Mouse (Mus musculus) embryonic facial prominence, embryonic 12.5 days (tissue): ENCODE measurements around the gene Ceacam15. TPM values are rescaled to one million over a fixed set of nuclear protein-coding genes. Genes with fewer than 3 reads are reported as not detected.
A peak's percentile ranks its signal among the peaks of the same experiment; 100 is the strongest.
"Not testable (repeated sequence)": the region's sequence is repeated elsewhere in the genome, so short reads cannot be mapped to it uniquely, and the experiment has no call there.

Source experiments
- ATAC-seq: fragments of 200-750 bp; cut with Nextera tagmentation; 2 replicates; pipeline ENCODE4 v1.8.0; 2017; ENCODE audit not compliant: insufficient number of reproducible peaks, insufficient read depth, low FRiP score, low TSS enrichment
- H3K27ac ChIP-seq: fragments of 300-500 bp; sonication (generic); 2 replicates; pipeline ENCODE4 v1.5.1; 2016; ENCODE audit warnings: mild to moderate bottlenecking
- H3K27me3 ChIP-seq: fragments of 300-500 bp; sonication (generic); 2 replicates; pipeline ENCODE4 v1.6.1; 2016; ENCODE audit warnings: mild to moderate bottlenecking, moderate library complexity
- H3K36me3 ChIP-seq: fragments of 300-500 bp; sonication (generic); 2 replicates; pipeline ENCODE4 v1.6.1; 2016; ENCODE audit warnings: mild to moderate bottlenecking
- H3K4me1 ChIP-seq: fragments of 300-500 bp; sonication (generic); 2 replicates; pipeline ENCODE4 v1.6.1; 2016
- H3K4me2 ChIP-seq: fragments of 300-500 bp; sonication (generic); replicated peaks from 2 replicates; pipeline ENCODE4 v1.6.1; 2016; ENCODE audit warnings: mild to moderate bottlenecking, moderate library complexity
- H3K4me3 ChIP-seq: fragments of 300-500 bp; sonication (generic); 2 replicates; pipeline ENCODE4 v1.5.1; 2016; ENCODE audit warnings: mild to moderate bottlenecking
- H3K9ac ChIP-seq: fragments of 300-500 bp; sonication (generic); 2 replicates; pipeline ENCODE4 v1.6.1; 2016; ENCODE audit warnings: mild to moderate bottlenecking, moderate library complexity
- H3K9me3 ChIP-seq: fragments of 300-500 bp; sonication (generic); 2 replicates; pipeline ENCODE4 v1.6.1; 2016; ENCODE audit warnings: mild to moderate bottlenecking, moderate library complexity
- WGBS: fragments of 180-500 bp; shearing (Covaris S2); methylation state at CpG from one replicate; pipeline ENCODE4 v1.1.7; 2016; 5-methylcytosine and 5-hydroxymethylcytosine counted together
- polyA plus RNA-seq: library from polyadenylated mRNA; unstranded; fragments of >200 nt; fragmentation: Nextera tagmentation; extraction: Ambion mirVana; gene quantifications from 2 replicates; pipeline ENCODE4 v1.2.1, GENCODE M21; 2016

Ceacam15 gene
- polyA plus RNA-seq, 1 experiment from 2014 or later: not detected

GRCm38 (mm10) chr7:16680194-16680593 is 4.7 kb upstream of the Ceacam15 start:
- not testable (repeated sequence) for H3K36me3 ChIP-seq

GRCm38 (mm10) chr7:16674699-16675098 is 806 bp downstream of the Ceacam15 start:
- WGBS: 47% methylated on average over 5 of the region's 5 CpGs
- not testable (repeated sequence) for H3K9me3 ChIP-seq, H3K4me2 ChIP-seq, H3K4me1 ChIP-seq, ATAC-seq, H3K36me3 ChIP-seq, H3K27me3 ChIP-seq, H3K9ac ChIP-seq, H3K27ac ChIP-seq, H3K4me3 ChIP-seq

More at GRCm38 (mm10) chr7:16680194-16680593, 4.7 kb upstream of the Ceacam15 start:
- H3K27me3 ChIP-seq, H3K4me2 ChIP-seq, H3K4me1 ChIP-seq, H3K9ac ChIP-seq, H3K27ac ChIP-seq, H3K9me3 ChIP-seq, ATAC-seq, H3K4me3 ChIP-seq: not testable (repeated sequence)
- 26% methylated on average over 2 of the region's 3 CpGs for whole genome bisulfite sequencing

- H3K9ac ChIP-seq: no peak overlapping the region
- no peaks in the 10 kb centered on the region for H3K4me1 ChIP-seq
- no peaks in the 10 kb centered on the region for H3K36me3 ChIP-seq
- 70% methylated on average over 1 of the region's 1 CpGs for WGBS
- H3K27ac ChIP-seq: no peak overlapping the region
- H3K27me3 ChIP-seq: no peaks in the 10 kb centered on the region
- no peak for ATAC-seq
- H3K4me3 ChIP-seq: no peak overlapping the region
- no peak overlapping the region for H3K4me2 ChIP-seq
- H3K9me3 ChIP-seq: no peaks in the 10 kb centered on the region
Observed at GRCm38 (mm10) chr7:16673823-16674222, 1.7 kb downstream of the Ceacam15 start.

DNA sequence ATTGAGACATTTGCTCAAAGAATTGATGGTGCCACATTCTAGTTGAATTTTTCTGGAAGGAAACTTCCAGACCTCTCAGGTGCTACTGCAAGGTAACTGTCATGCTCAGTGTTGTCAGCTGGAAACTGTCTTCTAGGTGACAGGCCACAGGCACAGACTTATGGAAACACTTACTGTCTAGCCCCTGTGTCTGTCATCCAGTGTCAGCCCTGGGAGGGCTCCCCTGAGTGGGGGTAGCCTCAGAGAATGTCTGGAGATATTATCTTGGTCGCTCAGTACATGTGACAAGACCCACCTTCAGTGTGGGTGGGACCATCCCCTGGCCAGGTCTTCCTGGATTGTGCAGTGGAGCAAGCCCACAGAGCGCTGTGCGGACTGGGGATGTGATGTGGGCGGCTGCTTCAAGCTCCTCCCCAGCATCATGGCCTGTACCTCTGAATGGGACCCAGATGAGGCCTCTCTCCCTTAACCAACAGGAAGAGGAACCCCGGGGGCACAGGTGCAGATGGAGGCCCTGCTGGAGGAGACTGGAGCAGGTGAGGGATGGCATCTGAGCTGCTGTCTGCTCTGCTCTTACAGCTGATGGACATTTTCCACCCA is 7.1 kb downstream of the Ceacam15 start:
- H3K9ac ChIP-seq, H3K27ac ChIP-seq, H3K9me3 ChIP-seq, H3K27me3 ChIP-seq, ATAC-seq, H3K4me2 ChIP-seq, H3K4me1 ChIP-seq, H3K36me3 ChIP-seq, H3K4me3 ChIP-seq: not testable (repeated sequence)
- 75% methylated on average over 4 of the region's 5 CpGs for WGBS

DNA sequence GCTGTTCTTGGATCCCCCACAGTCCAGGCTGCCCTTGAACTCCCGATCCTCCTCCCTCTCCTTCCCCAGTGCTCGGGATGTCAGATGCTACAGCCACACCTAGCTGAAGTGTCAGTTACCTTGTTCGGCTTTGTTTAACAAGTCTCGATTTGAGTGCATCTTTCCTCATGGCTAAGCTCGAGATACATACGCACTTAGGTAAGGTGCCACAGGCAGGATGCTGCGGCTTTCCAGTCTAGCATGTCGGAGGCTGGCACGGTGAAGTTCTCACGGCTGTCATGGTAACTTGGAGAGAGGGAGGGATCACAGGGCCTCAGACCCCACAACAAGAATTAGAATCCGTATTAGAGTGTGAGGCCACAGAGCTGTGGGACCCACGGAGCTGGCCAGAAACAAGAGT is 31.2 kb downstream of the Ceacam15 start:
- no peaks in the 10 kb centered on the region for H3K9me3 ChIP-seq
- WGBS: 73% methylated on average over 12 of the region's 12 CpGs
- H3K4me3 ChIP-seq: no peak overlapping the region
- no peak overlapping the region for H3K9ac ChIP-seq
- H3K4me1 ChIP-seq: no peaks in the 10 kb centered on the region
- no peak overlapping the region for H3K27ac ChIP-seq
- no peak overlapping the region for H3K4me2 ChIP-seq
- H3K27me3 ChIP-seq: no peaks in the 10 kb centered on the region
- no peaks in the 10 kb centered on the region for H3K36me3 ChIP-seq
- ATAC-seq: no peak

DNA sequence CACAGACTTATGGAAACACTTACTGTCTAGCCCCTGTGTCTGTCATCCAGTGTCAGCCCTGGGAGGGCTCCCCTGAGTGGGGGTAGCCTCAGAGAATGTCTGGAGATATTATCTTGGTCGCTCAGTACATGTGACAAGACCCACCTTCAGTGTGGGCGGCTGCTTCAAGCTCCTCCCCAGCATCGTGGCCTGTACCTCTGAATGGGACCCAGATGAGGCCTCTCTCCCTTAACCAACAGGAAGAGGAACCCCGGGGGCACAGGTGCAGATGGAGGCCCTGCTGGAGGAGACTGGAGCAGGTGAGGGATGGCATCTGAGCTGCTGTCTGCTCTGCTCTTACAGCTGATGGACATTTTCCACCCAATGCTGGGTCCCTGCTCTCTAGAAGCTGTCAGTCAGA is 32.4 kb downstream of the Ceacam15 start:
- not testable (repeated sequence) for H3K27me3 ChIP-seq, H3K27ac ChIP-seq, H3K36me3 ChIP-seq, H3K9ac ChIP-seq, H3K4me1 ChIP-seq, H3K4me2 ChIP-seq, H3K4me3 ChIP-seq, ATAC-seq, H3K9me3 ChIP-seq
- WGBS: 48% methylated on average over 4 of the region's 4 CpGs

- H3K9ac ChIP-seq: no peak overlapping the region
- no peaks in the 10 kb centered on the region for H3K27me3 ChIP-seq
- no peak overlapping the region for H3K4me2 ChIP-seq
- ATAC-seq: no peak
- H3K9me3 ChIP-seq: no peaks in the 10 kb centered on the region
- H3K36me3 ChIP-seq: no peaks in the 10 kb centered on the region
- 0 out of 2 replicates have a peak, but pooled peaks cover 3% of the 10 kb centered on the region for H3K4me1 ChIP-seq
- H3K4me3 ChIP-seq: no peak overlapping the region
- no peak overlapping the region for H3K27ac ChIP-seq
- WGBS: 82% methylated on average over 3 of the region's 3 CpGs
Observed at GRCm38 (mm10) chr7:16639028-16639427, 36.5 kb downstream of the Ceacam15 start.

DNA sequence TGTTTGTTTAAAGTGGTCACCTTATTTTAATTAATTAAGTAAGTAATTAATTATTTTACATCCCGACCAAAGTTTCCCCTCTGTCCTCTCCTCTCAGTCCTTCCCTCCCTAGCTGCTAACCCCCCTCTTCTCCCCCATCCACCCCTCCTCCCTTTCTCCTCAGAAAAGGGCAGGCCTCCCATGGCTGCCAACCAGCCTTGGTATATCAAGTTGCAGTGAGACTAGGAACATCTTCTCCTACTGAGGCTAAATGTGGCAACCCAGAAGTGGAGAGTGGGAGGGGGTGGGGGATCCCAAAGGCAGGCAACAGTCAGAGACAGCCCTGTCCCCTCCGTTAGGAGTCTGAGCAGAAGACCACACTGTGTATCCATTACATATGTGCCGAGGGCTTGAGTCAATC is 40.4 kb downstream of the Ceacam15 start:
- WGBS: 44% methylated on average over 3 of the region's 3 CpGs
- ATAC-seq: no peak
- no peaks in the 10 kb centered on the region for H3K27me3 ChIP-seq

GRCm38 (mm10) chr7:16633913-16634312 is 41.6 kb downstream of the Ceacam15 start:
- not testable (repeated sequence) for H3K36me3 ChIP-seq, H3K9ac ChIP-seq, H3K9me3 ChIP-seq, H3K27me3 ChIP-seq, ATAC-seq, H3K27ac ChIP-seq, H3K4me3 ChIP-seq, H3K4me1 ChIP-seq
- 0 out of 2 replicates have a peak overlapping the region, but pooled peaks have one; percentile 9 for H3K4me2 ChIP-seq
- WGBS: 10% methylated on average over 9 of the region's 10 CpGs

More for the DNA sequence above, 40.4 kb downstream of the Ceacam15 start:
- Histone ChIP-seq H3K9me3 (no peaks in the 10 kb centered on the region), H3K27ac (no peak overlapping the region), H3K4me3 (no peak overlapping the region), H3K9ac (no peak overlapping the region), H3K4me2 (no peak overlapping the region), H3K4me1 (0 out of 2 replicates have a peak, but pooled peaks cover 3% of the 10 kb centered on the region), H3K36me3 (no peaks in the 10 kb centered on the region)

- no peak for ATAC-seq
- no peak overlapping the region for H3K9ac ChIP-seq
Observed at GRCm38 (mm10) chr7:16631932-16632331, 43.6 kb downstream of the Ceacam15 start.

GRCm38 (mm10) chr7:16631025-16631424 is 44.5 kb downstream of the Ceacam15 start:
- Histone ChIP-seq H3K27me3 (no peaks in the 10 kb centered on the region), H3K4me2 (no peak overlapping the region), H3K9ac (no peak overlapping the region), H3K4me3 (no peak overlapping the region), H3K9me3 (no peaks in the 10 kb centered on the region), H3K36me3 (no peaks in the 10 kb centered on the region), H3K4me1 (0 out of 2 replicates have a peak, but pooled peaks cover 3% of the 10 kb centered on the region), H3K27ac (no peak overlapping the region)
- ATAC-seq: no peak
- 73% methylated on average over 4 of the region's 4 CpGs for WGBS

More at GRCm38 (mm10) chr7:16631932-16632331, 43.6 kb downstream of the Ceacam15 start:
- 64% methylated on average over 4 of the region's 4 CpGs for WGBS
- Histone ChIP-seq H3K4me2 (no peak overlapping the region), H3K4me3 (no peak overlapping the region), H3K36me3 (no peaks in the 10 kb centered on the region), H3K27me3 (no peaks in the 10 kb centered on the region), H3K9me3 (no peaks in the 10 kb centered on the region), H3K27ac (no peak overlapping the region), H3K4me1 (0 out of 2 replicates have a peak, but pooled peaks cover 3% of the 10 kb centered on the region)

GRCm38 (mm10) chr7:16629598-16630296 is 45.8 kb downstream of the Ceacam15 start:
- no peak overlapping the region for H3K4me3 ChIP-seq
- ATAC-seq: no peak
- no peak overlapping the region for H3K4me2 ChIP-seq
- H3K9ac ChIP-seq: no peak overlapping the region
- H3K4me1 ChIP-seq: no peaks in the 10 kb centered on the region
- no peaks in the 10 kb centered on the region for H3K27me3 ChIP-seq
- 17% methylated on average over 10 of the region's 10 CpGs for WGBS
- H3K9me3 ChIP-seq: no peaks in the 10 kb centered on the region
- H3K36me3 ChIP-seq: no peaks in the 10 kb centered on the region
- H3K27ac ChIP-seq: no peak overlapping the region
